10 mouse cellular contexts compared by ENCODE assay signal in genomic region chr7:141465388-141466044, GRCm38 (mm10). TPM values are rescaled to one million over a fixed set of nuclear protein-coding genes. Genes with fewer than 3 reads are reported as not detected.
DNase-seq lines count a peak whose midpoint lies in the region; ATAC-seq and TF ChIP-seq lines count a peak whose summit lies in the region.
"Had no signal": no experiment of that assay in that cellular context is flagged by ENCODE, and none has a peak within 500 bp of the region (broad histone marks: within the 10 kb centered on the region; RNA-seq: fewer than 3 reads in every experiment).

No protein-coding gene starts in this region.

- peaks cover 67% of the 10 kb centered on the region for H3K27me3 ChIP-seq in forebrain, embryonic 10.5 days (ENCODE audit: poor library complexity, severe bottlenecking)
- peaks cover 61% of the 10 kb centered on the region for H3K27me3 ChIP-seq in forebrain, embryonic 14.5 days (replicated peaks; ENCODE audit: control insufficient read depth, insufficient read depth, low read length)
- peaks cover 67% of the 10 kb centered on the region for H3K27me3 ChIP-seq in midbrain, embryonic 10.5 days (ENCODE audit: low read depth, poor library complexity, severe bottlenecking)
- H3K27me3 ChIP-seq in midbrain, embryonic 14.5 days (ENCODE audit: control insufficient read depth, insufficient read depth, low read length) = peaks cover 67% of the 10 kb centered on the region
- peaks cover 47% of the 10 kb centered on the region for H3K27me3 ChIP-seq in intestine, embryonic 15.5 days (replicated peaks)
- 0 out of 2 replicates have a peak, but pooled peaks cover 2% of the 10 kb centered on the region for H3K27me3 ChIP-seq in stomach, postnatal 0 days (ENCODE audit: control insufficient read depth, insufficient read depth, low read length)

- 32% methylated on average over 10 of the region's 10 CpGs for WGBS in forebrain, embryonic 10.5 days
- WGBS in forebrain, embryonic 14.5 days = 35% methylated on average over 10 of the region's 10 CpGs
- WGBS in midbrain, embryonic 10.5 days = 36% methylated on average over 8 of the region's 10 CpGs
- 36% methylated on average over 10 of the region's 10 CpGs for WGBS in midbrain, embryonic 14.5 days
- WGBS in intestine, embryonic 15.5 days = 34% methylated on average over 10 of the region's 10 CpGs
- WGBS in stomach, postnatal 0 days = 45% methylated on average over 10 of the region's 10 CpGs

- TF ChIP-seq EP300 in stomach, postnatal 0 days (optimal IDR thresholded peaks at IDR 0.05) = no peak

- ATAC-seq in forebrain, embryonic 14.5 days = no peak
- ATAC-seq in midbrain, embryonic 14.5 days (ENCODE audit: low FRiP score, low TSS enrichment) = no peak
- ATAC-seq in intestine, embryonic 15.5 days = no peak
- no peak for ATAC-seq in stomach, postnatal 0 days (ENCODE audit: low FRiP score, low TSS enrichment)

- H3K27ac ChIP-seq in forebrain, embryonic 10.5 days = no peak overlapping the region
- H3K27ac ChIP-seq in forebrain, embryonic 14.5 days (ENCODE audit: low read depth, low read length) = no peak overlapping the region
- H3K27ac ChIP-seq in midbrain, embryonic 10.5 days (replicated peaks) = peak overlapping the region; percentile 30; the same call in 1 of the 2 replicates
- H3K27ac ChIP-seq in midbrain, embryonic 14.5 days (replicated peaks; ENCODE audit: low read depth, low read length) = no peak overlapping the region
- no peak overlapping the region for H3K27ac ChIP-seq in intestine, embryonic 15.5 days
- H3K27ac ChIP-seq in stomach, postnatal 0 days (replicated peaks) = no peak overlapping the region; the same call in 1 of the 2 replicates
- H3K27ac ChIP-seq: hindbrain, embryonic 15.5 days had no signal

- no peak overlapping the region for H3K9ac ChIP-seq in forebrain, embryonic 14.5 days (ENCODE audit: low read length)
- H3K9ac ChIP-seq in midbrain, embryonic 14.5 days (replicated peaks; ENCODE audit: low read length) = no peak overlapping the region; the same call in 1 of the 2 replicates
- H3K9ac ChIP-seq in intestine, embryonic 15.5 days = peak overlapping the region; percentile 21; the same call in 1 of the 2 replicates
- H3K9ac ChIP-seq in stomach, postnatal 0 days (ENCODE audit: low read length) = no peak overlapping the region
- H3K9ac ChIP-seq: hindbrain, embryonic 15.5 days had no signal

- H3K4me1 ChIP-seq in forebrain, embryonic 10.5 days = peaks cover 94% of the 10 kb centered on the region
- H3K4me1 ChIP-seq in forebrain, embryonic 14.5 days (ENCODE audit: control insufficient read depth, insufficient read depth, low read length) = peaks cover 20% of the 10 kb centered on the region
- peaks cover 69% of the 10 kb centered on the region for H3K4me1 ChIP-seq in midbrain, embryonic 10.5 days
- peaks cover 31% of the 10 kb centered on the region for H3K4me1 ChIP-seq in midbrain, embryonic 14.5 days (ENCODE audit: control insufficient read depth, insufficient read depth, low read length)
- H3K4me1 ChIP-seq in intestine, embryonic 15.5 days (replicated peaks) = peaks cover 58% of the 10 kb centered on the region
- peaks cover 24% of the 10 kb centered on the region for H3K4me1 ChIP-seq in stomach, postnatal 0 days (replicated peaks; ENCODE audit: control insufficient read depth, insufficient read depth)

- no peak for DNase-seq in forebrain, embryonic 10.5 days (ENCODE audit: extremely low spot score, low spot score)
- no peak for DNase-seq in forebrain, embryonic 14.5 days (ENCODE audit: low spot score)
- no peak for DNase-seq in midbrain, embryonic 10.5 days (ENCODE audit: low spot score)
- no peak for DNase-seq in midbrain, embryonic 14.5 days
- no peak for DNase-seq in stomach, postnatal 0 days (ENCODE audit: low spot score)
- no peak for DNase-seq in right cerebral cortex, postnatal 25 days
- no peak for DNase-seq in layer of hippocampus, adult 8-10 months (ENCODE audit: low spot score in 2 of 2)
- DNase-seq: cerebellum, postnatal 36 days had no signal

- no peak for TF ChIP-seq CTCF in stomach, postnatal 0 days (IDR thresholded peaks at IDR 0.05; ENCODE audit: low read depth)

- H3K36me3 ChIP-seq in forebrain, embryonic 10.5 days (replicated peaks) = peaks cover 18% of the 10 kb centered on the region
- H3K36me3 ChIP-seq in forebrain, embryonic 14.5 days (ENCODE audit: control insufficient read depth, insufficient read depth, low read length) = peaks cover 9% of the 10 kb centered on the region
- H3K36me3 ChIP-seq in midbrain, embryonic 10.5 days = peaks cover 14% of the 10 kb centered on the region
- peaks cover 8% of the 10 kb centered on the region for H3K36me3 ChIP-seq in midbrain, embryonic 14.5 days (ENCODE audit: control insufficient read depth, insufficient read depth, low read length)
- peaks cover 8% of the 10 kb centered on the region for H3K36me3 ChIP-seq in intestine, embryonic 15.5 days
- peaks cover 9% of the 10 kb centered on the region for H3K36me3 ChIP-seq in stomach, postnatal 0 days (ENCODE audit: control insufficient read depth, insufficient read depth, low read length)
- H3K36me3 ChIP-seq: hindbrain, embryonic 15.5 days had no signal

- H3K9me3 ChIP-seq in forebrain, embryonic 10.5 days = no peaks in the 10 kb centered on the region
- H3K9me3 ChIP-seq in forebrain, embryonic 14.5 days (replicated peaks; ENCODE audit: control insufficient read depth, low read length) = no peaks in the 10 kb centered on the region
- H3K9me3 ChIP-seq in midbrain, embryonic 10.5 days (replicated peaks) = no peaks in the 10 kb centered on the region
- H3K9me3 ChIP-seq in midbrain, embryonic 14.5 days (ENCODE audit: control insufficient read depth, low read length) = no peaks in the 10 kb centered on the region
- H3K9me3 ChIP-seq in intestine, embryonic 15.5 days = no peaks in the 10 kb centered on the region
- H3K9me3 ChIP-seq in stomach, postnatal 0 days (ENCODE audit: control insufficient read depth, low read length) = no peaks in the 10 kb centered on the region
- H3K9me3 ChIP-seq: hindbrain, embryonic 15.5 days had no signal

- H3K4me2 ChIP-seq in forebrain, embryonic 14.5 days (ENCODE audit: low read length) = no peak overlapping the region
- H3K4me2 ChIP-seq in midbrain, embryonic 14.5 days (ENCODE audit: low read length) = no peak overlapping the region
- H3K4me2 ChIP-seq in intestine, embryonic 15.5 days (replicated peaks) = no peak overlapping the region
- peak overlapping the region; percentile 17; the same call in 1 of the 2 replicates for H3K4me2 ChIP-seq in stomach, postnatal 0 days (replicated peaks; ENCODE audit: low read depth)

- peak overlapping the region; percentile 37 for H3K4me3 ChIP-seq in forebrain, embryonic 10.5 days
- H3K4me3 ChIP-seq in forebrain, embryonic 14.5 days (ENCODE audit: low read depth, low read length) = no peak overlapping the region
- H3K4me3 ChIP-seq in midbrain, embryonic 10.5 days = peak overlapping the region; percentile 40
- H3K4me3 ChIP-seq in midbrain, embryonic 14.5 days (replicated peaks; ENCODE audit: low read depth, low read length) = no peak overlapping the region
- H3K4me3 ChIP-seq in intestine, embryonic 15.5 days (replicated peaks) = no peak overlapping the region
- no peak overlapping the region for H3K4me3 ChIP-seq in stomach, postnatal 0 days (ENCODE audit: low read depth, low read length)

RNA-seq across cellular contexts. Expression of gene Cd151, which starts 1.7 kb away (rescaled TPM):
- 15.2 and 17.7 TPM in 2 replicates for polyA plus RNA-seq in forebrain, embryonic 10.5 days (2016; fragmentation: Nextera tagmentation; extraction: Ambion mirVana)
- 56.8 and 60.4 TPM in 2 replicates for polyA plus RNA-seq in forebrain, embryonic 14.5 days (2014; fragmentation: Nextera tagmentation; extraction: Ambion mirVana)
- 17.3 and 17.6 TPM in 2 replicates for polyA plus RNA-seq in midbrain, embryonic 10.5 days (2016; fragmentation: Nextera tagmentation; extraction: Ambion mirVana)
- polyA plus RNA-seq in midbrain, embryonic 14.5 days (2014; fragmentation: Nextera tagmentation; extraction: Ambion mirVana) = 43.8 and 44.1 TPM in 2 replicates
- polyA plus RNA-seq in intestine, embryonic 15.5 days (2015; fragmentation: Nextera tagmentation; extraction: Ambion mirVana) = 21.5 and 25.5 TPM in 2 replicates
- polyA plus RNA-seq in stomach, postnatal 0 days (2015; fragmentation: Nextera tagmentation; extraction: Ambion mirVana) = 22.6 and 27.5 TPM in 2 replicates
- total RNA-seq in layer of hippocampus, adult 8-10 months (2022) = 10 to 100 TPM; 27.3 to 42.2 (median 32.0) TPM

RNA-seq across cellular contexts. Expression of gene Cracr2b, which starts 4.6 kb away (rescaled TPM):
- polyA plus RNA-seq in forebrain, embryonic 10.5 days (2016; fragmentation: Nextera tagmentation; extraction: Ambion mirVana) = 6.2 and 7.3 TPM in 2 replicates
- 3.0 and 4.3 TPM in 2 replicates for polyA plus RNA-seq in forebrain, embryonic 14.5 days (2014; fragmentation: Nextera tagmentation; extraction: Ambion mirVana)
- polyA plus RNA-seq in midbrain, embryonic 10.5 days (2016; fragmentation: Nextera tagmentation; extraction: Ambion mirVana) = 4.1 and 6.9 TPM in 2 replicates
- 3.8 and 4.6 TPM in 2 replicates for polyA plus RNA-seq in midbrain, embryonic 14.5 days (2014; fragmentation: Nextera tagmentation; extraction: Ambion mirVana)
- 16.5 and 22.0 TPM in 2 replicates for polyA plus RNA-seq in intestine, embryonic 15.5 days (2015; fragmentation: Nextera tagmentation; extraction: Ambion mirVana)
- 20.8 and 23.5 TPM in 2 replicates for polyA plus RNA-seq in stomach, postnatal 0 days (2015; fragmentation: Nextera tagmentation; extraction: Ambion mirVana)
- 1 to 10 TPM; 4.0 to 5.8 (median 4.9) TPM for total RNA-seq in layer of hippocampus, adult 8-10 months (2022)

RNA-seq across cellular contexts. Expression of gene Polr2l, which starts 9.4 kb away (rescaled TPM):
- 87.0 and 95.7 TPM in 2 replicates for polyA plus RNA-seq in forebrain, embryonic 10.5 days (2016; fragmentation: Nextera tagmentation; extraction: Ambion mirVana)
- polyA plus RNA-seq in forebrain, embryonic 14.5 days (2014; fragmentation: Nextera tagmentation; extraction: Ambion mirVana) = 72.2 and 79.3 TPM in 2 replicates
- 82.1 and 85.0 TPM in 2 replicates for polyA plus RNA-seq in midbrain, embryonic 10.5 days (2016; fragmentation: Nextera tagmentation; extraction: Ambion mirVana)
- 75.1 and 93.3 TPM in 2 replicates for polyA plus RNA-seq in midbrain, embryonic 14.5 days (2014; fragmentation: Nextera tagmentation; extraction: Ambion mirVana)
- 57.9 and 61.9 TPM in 2 replicates for polyA plus RNA-seq in intestine, embryonic 15.5 days (2015; fragmentation: Nextera tagmentation; extraction: Ambion mirVana)
- polyA plus RNA-seq in stomach, postnatal 0 days (2015; fragmentation: Nextera tagmentation; extraction: Ambion mirVana) = 53.4 and 60.2 TPM in 2 replicates
- total RNA-seq in layer of hippocampus, adult 8-10 months (2022) = 10 to 100 TPM; 32.4 to 40.6 (median 35.1) TPM

RNA-seq across cellular contexts. Expression of gene Tspan4, which starts 9.5 kb away (rescaled TPM):
- 31.4 and 37.9 TPM in 2 replicates for polyA plus RNA-seq in forebrain, embryonic 10.5 days (2016; fragmentation: Nextera tagmentation; extraction: Ambion mirVana)
- polyA plus RNA-seq in forebrain, embryonic 14.5 days (2014; fragmentation: Nextera tagmentation; extraction: Ambion mirVana) = 29.9 and 30.9 TPM in 2 replicates
- 33.3 and 38.7 TPM in 2 replicates for polyA plus RNA-seq in midbrain, embryonic 10.5 days (2016; fragmentation: Nextera tagmentation; extraction: Ambion mirVana)
- 35.2 and 36.4 TPM in 2 replicates for polyA plus RNA-seq in midbrain, embryonic 14.5 days (2014; fragmentation: Nextera tagmentation; extraction: Ambion mirVana)
- polyA plus RNA-seq in intestine, embryonic 15.5 days (2015; fragmentation: Nextera tagmentation; extraction: Ambion mirVana) = 60.7 and 67.8 TPM in 2 replicates
- 56.9 and 58.7 TPM in 2 replicates for polyA plus RNA-seq in stomach, postnatal 0 days (2015; fragmentation: Nextera tagmentation; extraction: Ambion mirVana)
- 10 to 100 TPM; 14.7 to 38.7 (median 26.7) TPM for total RNA-seq in layer of hippocampus, adult 8-10 months (2022)

RNA-seq across cellular contexts. Expression of gene Pnpla2, which starts 10.5 kb away (rescaled TPM):
- polyA plus RNA-seq in forebrain, embryonic 10.5 days (2016; fragmentation: Nextera tagmentation; extraction: Ambion mirVana) = 15.9 and 18.2 TPM in 2 replicates
- polyA plus RNA-seq in forebrain, embryonic 14.5 days (2014; fragmentation: Nextera tagmentation; extraction: Ambion mirVana) = 16.3 and 20.5 TPM in 2 replicates
- 15.2 and 17.5 TPM in 2 replicates for polyA plus RNA-seq in midbrain, embryonic 10.5 days (2016; fragmentation: Nextera tagmentation; extraction: Ambion mirVana)
- 15.8 and 15.9 TPM in 2 replicates for polyA plus RNA-seq in midbrain, embryonic 14.5 days (2014; fragmentation: Nextera tagmentation; extraction: Ambion mirVana)
- polyA plus RNA-seq in intestine, embryonic 15.5 days (2015; fragmentation: Nextera tagmentation; extraction: Ambion mirVana) = 35.1 and 38.1 TPM in 2 replicates
- polyA plus RNA-seq in stomach, postnatal 0 days (2015; fragmentation: Nextera tagmentation; extraction: Ambion mirVana) = 82.1 and 88.0 TPM in 2 replicates
- 10 to 100 TPM; 23.0 to 31.8 (median 24.3) TPM for total RNA-seq in layer of hippocampus, adult 8-10 months (2022)

Comparison
In these comparisons a context has a peak if more than half of its experiments do, and no peak if none do; other contexts are left out.
1. H3K4me3 ChIP-seq: peak in forebrain, embryonic 10.5 days (single experiment) and midbrain, embryonic 10.5 days (single experiment); none in forebrain, embryonic 14.5 days (single experiment), midbrain, embryonic 14.5 days (single experiment), intestine, embryonic 15.5 days (single experiment) and stomach, postnatal 0 days (single experiment).